Mouse (Mus musculus): ENCODE results near the gene Gm21866. TPM values are rescaled to one million over a fixed set of nuclear protein-coding genes. Genes with fewer than 3 reads are reported as not detected.
"Not testable (repeated sequence)": the region's sequence is repeated elsewhere in the genome, so short reads cannot be mapped to it uniquely, and the experiment has no call there.

Gm21866 gene
- total RNA-seq (2015; ENCODE audit: low replicate concordance) (not detected in 2 replicates), total RNA-seq (2017; ENCODE audit: low replicate concordance) (not detected in 2 replicates)

- ATAC-seq (replicated peaks; ENCODE audit: low FRiP score, poor library complexity, severe bottlenecking): not testable (repeated sequence)
These were observed at the start of gene Gm21866 for GRCm38 (mm10) chrY:13465479-13465878. Gm21866 (minus strand) TSS chrY:13465579.

DNA sequence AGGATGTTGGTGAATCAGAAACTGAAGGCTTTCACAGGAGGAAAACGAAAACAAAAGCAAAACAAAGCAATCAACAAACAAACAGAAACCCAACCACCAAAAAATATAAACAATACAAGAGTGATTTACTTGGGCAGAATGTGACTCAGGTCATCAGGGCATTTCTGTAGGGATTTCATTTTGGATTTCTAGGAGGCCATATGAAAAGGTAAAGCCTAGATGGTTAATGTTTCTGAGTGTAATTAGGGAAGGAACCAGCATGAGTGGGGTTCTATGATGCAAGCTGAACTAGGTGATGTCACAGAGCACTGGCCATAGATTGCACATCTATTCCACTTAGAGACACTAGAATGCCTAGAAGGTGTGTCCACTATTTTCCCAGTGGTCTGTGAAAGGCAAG lies 28.3 kb upstream of the Gm21866 start, which contains the start of gene Gm20773:
Gm20773 (plus strand) TSS at position 301 of the 400 bp plus-strand sequence.
- ATAC-seq (replicated peaks; ENCODE audit: low FRiP score, poor library complexity, severe bottlenecking): not testable (repeated sequence)

Other genes starting within 250 kb of the Gm21866 start
- not detected in 2 replicates for gene Gm21828, start 241.7 kb downstream of the Gm21866 start, total RNA-seq (2015; ENCODE audit: low replicate concordance)
- not detected in 2 replicates for gene Gm21828, start 241.7 kb downstream of the Gm21866 start, total RNA-seq (2017; ENCODE audit: low replicate concordance)
- not detected in 2 replicates for gene Gm21440, start 213.2 kb downstream of the Gm21866 start, total RNA-seq (2015; ENCODE audit: low replicate concordance)
- gene Gm21440, start 213.2 kb downstream of the Gm21866 start, total RNA-seq (2017; ENCODE audit: low replicate concordance): not detected in 2 replicates
- not detected in 2 replicates for gene Gm21454, start 213.1 kb downstream of the Gm21866 start, total RNA-seq (2015; ENCODE audit: low replicate concordance)
- not detected in 2 replicates for gene Gm21454, start 213.1 kb downstream of the Gm21866 start, total RNA-seq (2017; ENCODE audit: low replicate concordance)
- gene Gm21725, start 116.5 kb downstream of the Gm21866 start, total RNA-seq (2015; ENCODE audit: low replicate concordance): not detected in 2 replicates
- gene Gm21725, start 116.5 kb downstream of the Gm21866 start, total RNA-seq (2017; ENCODE audit: low replicate concordance): not detected in 2 replicates
- gene Gm20773, start 28.4 kb upstream of the Gm21866 start, total RNA-seq (2015; ENCODE audit: low replicate concordance): not detected in 2 replicates
- gene Gm20773, start 28.4 kb upstream of the Gm21866 start, total RNA-seq (2017; ENCODE audit: low replicate concordance): not detected in 2 replicates

Measured in erythroid progenitor cell, adult 5-6 weeks (primary cell).